Mouse (Mus musculus) neural tube, embryonic 12.5 days (tissue): ENCODE data around the gene Myh3. TPM values are rescaled to one million over a fixed set of nuclear protein-coding genes. Genes with fewer than 3 reads are reported as not detected.
A peak's percentile ranks its signal among the peaks of the same experiment; 100 is the strongest.
"Not testable (repeated sequence)": the region's sequence is repeated elsewhere in the genome, so short reads cannot be mapped to it uniquely, and the experiment has no call there.

Source experiments
- ATAC-seq: fragments of 200-750 bp; cut with Nextera tagmentation; 2 replicates; pipeline ENCODE4 v1.8.0; 2017; ENCODE audit warnings: low read depth, mild to moderate bottlenecking, moderate TSS enrichment, moderate library complexity; ENCODE audit not compliant: low FRiP score
- H3K27ac ChIP-seq: fragments of 300-500 bp; sonication (generic); 2 replicates; pipeline ENCODE4 v1.5.1; 2016
- H3K27me3 ChIP-seq: fragments of 300-500 bp; sonication (generic); replicated peaks from 2 replicates; pipeline ENCODE4 v1.6.1; 2016; ENCODE audit warnings: mild to moderate bottlenecking
- H3K36me3 ChIP-seq: fragments of 300-500 bp; sonication (generic); 2 replicates; pipeline ENCODE4 v1.6.1; 2016; ENCODE audit warnings: mild to moderate bottlenecking
- H3K4me1 ChIP-seq: fragments of 300-500 bp; sonication (generic); 2 replicates; pipeline ENCODE4 v1.6.1; 2016
- H3K4me2 ChIP-seq: fragments of 300-500 bp; sonication (generic); replicated peaks from 2 replicates; pipeline ENCODE4 v1.6.1; 2016; ENCODE audit warnings: mild to moderate bottlenecking
- H3K4me3 ChIP-seq: fragments of 300-500 bp; sonication (generic); 2 replicates; pipeline ENCODE4 v1.5.1; 2016
- H3K9ac ChIP-seq: fragments of 300-500 bp; sonication (generic); 2 replicates; pipeline ENCODE4 v1.6.1; 2016; ENCODE audit warnings: mild to moderate bottlenecking
- H3K9me3 ChIP-seq: fragments of 300-500 bp; sonication (generic); 2 replicates; pipeline ENCODE4 v1.6.1; 2016; ENCODE audit warnings: mild to moderate bottlenecking
- WGBS: fragments of 180-500 bp; shearing (Covaris S2); methylation state at CpG from one replicate; pipeline ENCODE4 v1.1.7; 2016; 5-methylcytosine and 5-hydroxymethylcytosine counted together
- polyA plus RNA-seq: library from polyadenylated mRNA; unstranded; fragments of >200 nt; fragmentation: Nextera tagmentation; extraction: Ambion mirVana; gene quantifications from 2 replicates; pipeline ENCODE4 v1.2.1, GENCODE M21; 2016

The Myh3 gene
- polyA plus RNA-seq, 1 experiment from 2014 or later: 17.1 TPM

- H3K4me2 ChIP-seq: no peak overlapping the region; the same call in 1 of the 2 replicates
These were observed 2.1 kb downstream of the Myh3 start for GRCm38 (mm10) chr11:67080168-67080567.

DNA sequence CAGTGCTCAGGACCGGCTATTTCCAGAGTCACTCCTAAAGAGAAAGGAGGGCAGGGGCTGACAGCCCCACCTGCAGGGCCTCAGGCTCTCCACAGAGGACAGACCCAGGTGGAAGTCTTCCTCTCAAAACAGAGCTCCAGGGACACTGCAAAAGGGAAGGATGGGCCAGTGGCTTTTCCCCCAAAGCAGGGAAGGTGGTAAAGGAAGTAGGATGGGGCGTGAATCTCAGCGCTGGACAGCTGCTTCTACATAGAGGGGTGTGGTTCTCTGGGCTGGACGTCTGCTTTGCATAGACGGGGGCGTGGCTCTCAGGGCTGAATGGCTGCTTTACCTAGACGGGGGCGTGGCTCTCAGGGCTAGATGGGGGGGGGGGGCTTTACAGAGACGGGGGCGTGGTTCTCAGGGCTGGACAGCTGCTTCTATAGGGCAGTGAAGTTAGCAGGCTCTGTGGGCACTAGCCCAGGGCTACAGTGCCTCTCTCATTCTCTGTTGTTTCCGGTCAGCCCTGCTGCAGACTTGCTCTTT lies 3.1 kb downstream of the Myh3 start:
- no peak overlapping the region for H3K4me3 ChIP-seq
- ATAC-seq: peak; percentile 59
- H3K27ac ChIP-seq: no peak overlapping the region
- no peaks in the 10 kb centered on the region for H3K9me3 ChIP-seq
- peaks cover 14% of the 10 kb centered on the region; the same call in 1 of the 2 replicates for H3K4me1 ChIP-seq
- H3K36me3 ChIP-seq: no peaks in the 10 kb centered on the region
- H3K9ac ChIP-seq: 0 out of 2 replicates have a peak overlapping the region, but pooled peaks have one; percentile 17
- 6% methylated on average over 11 of the region's 11 CpGs for WGBS
- peaks cover 17% of the 10 kb centered on the region; the same call in 1 of the 2 replicates for H3K27me3 ChIP-seq
- H3K4me2 ChIP-seq: peak overlapping the region; percentile 40

More at GRCm38 (mm10) chr11:67080168-67080567, 2.1 kb downstream of the Myh3 start:
- Histone ChIP-seq H3K4me3 (no peak overlapping the region), H3K27ac (no peak overlapping the region), H3K36me3 (no peaks in the 10 kb centered on the region), H3K4me1 (peaks cover 14% of the 10 kb centered on the region; the same call in 1 of the 2 replicates), H3K27me3 (peaks cover 17% of the 10 kb centered on the region; the same call in 1 of the 2 replicates), H3K9me3 (no peaks in the 10 kb centered on the region), H3K9ac (no peak overlapping the region)
- 6% methylated on average over 3 of the region's 3 CpGs for WGBS
- peak; percentile 45 for ATAC-seq

GRCm38 (mm10) chr11:67082188-67082587 lies 4.1 kb downstream of the Myh3 start:
- Histone ChIP-seq H3K4me3 (no peak overlapping the region), H3K36me3 (no peaks in the 10 kb centered on the region), H3K27ac (no peak overlapping the region), H3K27me3 (peaks cover 17% of the 10 kb centered on the region; the same call in 1 of the 2 replicates), H3K4me2 (no peak overlapping the region), H3K9ac (no peak overlapping the region), H3K9me3 (no peaks in the 10 kb centered on the region), H3K4me1 (peaks cover 14% of the 10 kb centered on the region; the same call in 1 of the 2 replicates)
- no peak for ATAC-seq
- 87% methylated on average over 7 of the region's 7 CpGs for WGBS

DNA sequence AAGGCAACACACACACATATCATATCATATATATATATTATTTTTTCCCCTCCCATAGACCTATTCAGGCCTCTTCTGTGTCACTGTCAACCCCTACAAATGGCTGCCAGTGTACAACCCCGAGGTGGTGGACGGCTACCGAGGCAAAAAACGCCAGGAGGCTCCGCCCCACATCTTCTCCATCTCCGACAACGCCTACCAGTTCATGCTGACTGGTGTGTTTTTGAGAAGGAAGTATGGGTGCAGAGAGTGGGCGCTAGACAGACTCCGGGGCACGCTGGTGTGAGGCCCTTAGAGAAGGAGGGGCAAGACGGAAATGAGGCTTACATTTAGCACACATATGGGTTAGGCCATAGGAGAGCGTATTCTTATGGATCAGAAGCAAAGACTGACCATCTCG lies 4.7 kb downstream of the Myh3 start:
- H3K27ac ChIP-seq: no peak overlapping the region
- H3K9ac ChIP-seq: no peak overlapping the region
- ATAC-seq: no peak
- peaks cover 14% of the 10 kb centered on the region; the same call in 1 of the 2 replicates for H3K4me1 ChIP-seq
- WGBS: 90% methylated on average over 13 of the region's 13 CpGs
- H3K36me3 ChIP-seq: no peaks in the 10 kb centered on the region
- no peak overlapping the region for H3K4me3 ChIP-seq
- no peak overlapping the region for H3K4me2 ChIP-seq
- no peaks in the 10 kb centered on the region for H3K9me3 ChIP-seq
- H3K27me3 ChIP-seq: peaks cover 17% of the 10 kb centered on the region; the same call in 1 of the 2 replicates

- no peak for ATAC-seq
- Histone ChIP-seq H3K9me3 (no peaks in the 10 kb centered on the region), H3K27ac (no peak overlapping the region), H3K9ac (no peak overlapping the region), H3K36me3 (no peaks in the 10 kb centered on the region), H3K4me2 (no peak overlapping the region), H3K27me3 (peaks cover 17% of the 10 kb centered on the region; the same call in 1 of the 2 replicates), H3K4me1 (peaks cover 14% of the 10 kb centered on the region; the same call in 1 of the 2 replicates), H3K4me3 (no peak overlapping the region)
- WGBS: 79% methylated on average over 6 of the region's 6 CpGs
These were observed 5.1 kb downstream of the Myh3 start for GRCm38 (mm10) chr11:67083239-67083638.

- peaks cover 14% of the 10 kb centered on the region; the same call in 1 of the 2 replicates for H3K4me1 ChIP-seq
- H3K4me2 ChIP-seq: no peak overlapping the region
- ATAC-seq: no peak
- 48% methylated on average over 32 of the region's 32 CpGs for WGBS
- no peaks in the 10 kb centered on the region for H3K9me3 ChIP-seq
- peaks cover 17% of the 10 kb centered on the region; the same call in 1 of the 2 replicates for H3K27me3 ChIP-seq
- no peaks in the 10 kb centered on the region for H3K36me3 ChIP-seq
- H3K9ac ChIP-seq: no peak overlapping the region
- no peak overlapping the region for H3K27ac ChIP-seq
- H3K4me3 ChIP-seq: no peak overlapping the region
These were observed 5.7 kb downstream of the Myh3 start for GRCm38 (mm10) chr11:67083712-67084340.

DNA sequence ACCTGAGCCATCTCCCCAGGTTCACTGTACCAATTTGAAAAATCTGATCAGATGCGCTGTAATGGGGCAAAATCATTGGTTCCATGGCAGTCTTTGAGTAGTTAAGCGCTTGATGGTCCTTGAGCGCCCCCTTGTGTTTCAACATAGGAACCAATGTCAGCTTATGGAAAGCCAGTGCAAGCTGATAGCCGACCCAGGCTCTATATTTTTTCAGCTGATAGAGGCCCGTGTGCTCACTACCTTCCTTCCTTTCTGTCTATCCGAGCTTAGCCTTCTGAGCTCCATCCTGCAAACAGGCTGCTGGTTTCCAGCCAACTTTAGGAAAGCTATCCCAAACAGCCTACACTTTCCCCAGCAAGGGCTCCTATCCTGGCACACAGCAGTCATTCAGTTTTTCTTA lies 7.4 kb downstream of the Myh3 start:
- ATAC-seq: 0 out of 2 replicates have a peak, but pooled peaks have one; percentile 30
- no peaks in the 10 kb centered on the region for H3K36me3 ChIP-seq

GRCm38 (mm10) chr11:67086467-67087164 lies 8.5 kb downstream of the Myh3 start:
- ATAC-seq: no peak
- H3K27ac ChIP-seq: no peak overlapping the region
- peaks cover 17% of the 10 kb centered on the region; the same call in 1 of the 2 replicates for H3K27me3 ChIP-seq
- H3K4me3 ChIP-seq: no peak overlapping the region
- no peak overlapping the region for H3K4me2 ChIP-seq
- H3K9ac ChIP-seq: no peak overlapping the region
- no peaks in the 10 kb centered on the region for H3K9me3 ChIP-seq
- H3K4me1 ChIP-seq: peaks cover 1% of the 10 kb centered on the region; the same call in 1 of the 2 replicates
- WGBS: 63% methylated on average over 9 of the region's 9 CpGs
- H3K36me3 ChIP-seq: no peaks in the 10 kb centered on the region

More for the DNA sequence above, 7.4 kb downstream of the Myh3 start:
- peaks cover 9% of the 10 kb centered on the region; the same call in 1 of the 2 replicates for H3K4me1 ChIP-seq
- no peak overlapping the region for H3K9ac ChIP-seq
- H3K4me3 ChIP-seq: no peak overlapping the region
- H3K27me3 ChIP-seq: peaks cover 17% of the 10 kb centered on the region; the same call in 1 of the 2 replicates
- H3K4me2 ChIP-seq: no peak overlapping the region
- 5% methylated on average over 6 of the region's 6 CpGs for WGBS
- no peak overlapping the region for H3K27ac ChIP-seq
- no peaks in the 10 kb centered on the region for H3K9me3 ChIP-seq

- Histone ChIP-seq H3K36me3 (no peaks in the 10 kb centered on the region), H3K4me1 (no peaks in the 10 kb centered on the region), H3K27me3 (peaks cover 17% of the 10 kb centered on the region; the same call in 1 of the 2 replicates), H3K4me3 (no peak overlapping the region), H3K9ac (no peak overlapping the region), H3K27ac (no peak overlapping the region), H3K4me2 (no peak overlapping the region), H3K9me3 (no peaks in the 10 kb centered on the region)
- WGBS: 91% methylated on average over 12 of the region's 12 CpGs
- ATAC-seq: no peak
These were observed 9.1 kb downstream of the Myh3 start for GRCm38 (mm10) chr11:67087225-67087624.

DNA sequence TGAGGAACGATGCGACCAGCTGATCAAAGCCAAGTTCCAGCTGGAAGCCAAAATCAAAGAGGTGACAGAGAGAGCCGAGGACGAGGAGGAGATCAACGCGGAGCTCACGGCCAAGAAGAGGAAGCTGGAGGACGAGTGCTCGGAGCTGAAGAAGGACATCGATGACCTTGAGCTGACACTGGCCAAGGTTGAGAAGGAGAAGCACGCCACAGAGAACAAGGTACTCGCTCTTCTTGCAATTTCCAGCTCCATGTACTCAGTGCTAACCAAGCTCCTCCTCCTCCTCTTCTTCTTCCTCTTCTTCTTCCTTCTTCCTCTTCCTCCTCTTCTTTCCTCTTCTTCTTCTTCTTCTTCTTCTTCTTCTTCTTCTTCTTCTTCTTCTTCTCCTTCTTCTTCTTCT lies 14.3 kb downstream of the Myh3 start:
- H3K27ac ChIP-seq, ATAC-seq, H3K27me3 ChIP-seq, H3K4me1 ChIP-seq, H3K4me3 ChIP-seq, H3K9me3 ChIP-seq, H3K4me2 ChIP-seq, H3K36me3 ChIP-seq, H3K9ac ChIP-seq: not testable (repeated sequence)
- 91% methylated on average over 12 of the region's 12 CpGs for WGBS

DNA sequence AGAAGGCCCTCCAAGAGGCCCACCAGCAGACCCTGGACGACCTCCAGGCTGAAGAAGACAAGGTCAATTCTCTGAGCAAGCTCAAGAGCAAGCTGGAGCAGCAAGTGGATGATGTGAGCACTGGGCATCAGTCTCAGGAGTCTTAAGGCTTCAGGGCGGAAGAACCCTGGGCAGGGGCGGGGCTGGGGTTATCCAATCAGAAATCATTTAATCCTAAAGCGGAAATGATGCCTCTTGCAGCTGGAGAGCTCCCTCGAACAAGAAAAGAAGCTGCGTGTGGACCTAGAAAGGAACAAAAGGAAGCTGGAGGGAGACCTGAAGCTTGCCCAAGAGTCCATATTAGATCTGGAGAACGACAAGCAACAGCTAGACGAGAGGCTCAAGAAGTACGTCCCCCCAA lies 15.1 kb downstream of the Myh3 start:
- Histone ChIP-seq H3K27ac (no peak overlapping the region), H3K36me3 (no peaks in the 10 kb centered on the region), H3K4me2 (no peak overlapping the region), H3K4me3 (no peak overlapping the region), H3K9ac (no peak overlapping the region), H3K4me1 (no peaks in the 10 kb centered on the region), H3K9me3 (no peaks in the 10 kb centered on the region), H3K27me3 (no peaks in the 10 kb centered on the region)
- ATAC-seq: no peak
- 83% methylated on average over 9 of the region's 9 CpGs for WGBS

- 94% methylated on average over 5 of the region's 5 CpGs for WGBS
- no peaks in the 10 kb centered on the region for H3K9me3 ChIP-seq
These were observed 15.6 kb downstream of the Myh3 start for GRCm38 (mm10) chr11:67093652-67094051.

More at GRCm38 (mm10) chr11:67093652-67094051, 15.6 kb downstream of the Myh3 start:
- Histone ChIP-seq H3K27me3 (no peaks in the 10 kb centered on the region), H3K4me2 (no peak overlapping the region), H3K4me1 (no peaks in the 10 kb centered on the region), H3K9ac (no peak overlapping the region), H3K36me3 (no peaks in the 10 kb centered on the region), H3K27ac (no peak overlapping the region), H3K4me3 (no peak overlapping the region)
- no peak for ATAC-seq
